Comparison of ENCODE assay signal across 8 mouse cellular contexts in genomic region chr2:134029631-134030414, GRCm38 (mm10).
DNase-seq lines count a peak whose midpoint lies in the region; ATAC-seq and TF ChIP-seq lines count a peak whose summit lies in the region.

No protein-coding gene starts in this region.

- H3K4me3 ChIP-seq in embryonic facial prominence, embryonic 11.5 days (ENCODE audit: low read depth, low read length) = no peak overlapping the region
- H3K4me3 ChIP-seq in kidney, embryonic 14.5 days (ENCODE audit: low read length) = no peak overlapping the region
- H3K4me3 ChIP-seq in liver, embryonic 14.5 days (ENCODE audit: insufficient read depth in 1 of 2, low read depth in 2 of 2, low read length in 2 of 2) = no peak overlapping the region
- no peak overlapping the region for H3K4me3 ChIP-seq in small intestine, adult 2 months (ENCODE audit: low read depth, low read length)

- ATAC-seq in embryonic facial prominence, embryonic 11.5 days (replicated peaks; ENCODE audit: insufficient number of reproducible peaks, low FRiP score, low TSS enrichment, low read depth) = no peak
- ATAC-seq in kidney, embryonic 14.5 days (ENCODE audit: low FRiP score, low TSS enrichment) = peak; percentile 75; the same call in 1 of the 2 replicates
- no peak for ATAC-seq in liver, embryonic 14.5 days (ENCODE audit: insufficient read depth)
- ATAC-seq in activated CD4-positive, CD25-positive, alpha-beta regulatory T cell, adult 4 months = no peak

- no peaks in the 10 kb centered on the region for H3K4me1 ChIP-seq in embryonic facial prominence, embryonic 11.5 days (ENCODE audit: control insufficient read depth, insufficient read depth, low read length)
- H3K4me1 ChIP-seq in kidney, embryonic 14.5 days (ENCODE audit: control insufficient read depth, insufficient read depth, low read length) = no peaks in the 10 kb centered on the region
- H3K4me1 ChIP-seq in liver, embryonic 14.5 days (replicated peaks; ENCODE audit: control insufficient read depth in 2 of 2, insufficient read depth in 2 of 2, low read length in 1 of 2) = no peaks in the 10 kb centered on the region
- H3K4me1 ChIP-seq in small intestine, adult 2 months (ENCODE audit: control insufficient read depth, insufficient read depth, insufficient read length, low read length) = no peaks in the 10 kb centered on the region

- H3K27ac ChIP-seq in embryonic facial prominence, embryonic 11.5 days (replicated peaks; ENCODE audit: low read depth, low read length) = no peak overlapping the region
- H3K27ac ChIP-seq in kidney, embryonic 14.5 days (ENCODE audit: low read depth, low read length) = no peak overlapping the region
- H3K27ac ChIP-seq in liver, embryonic 14.5 days = no peak overlapping the region
- H3K27ac ChIP-seq in small intestine, adult 2 months (ENCODE audit: insufficient read depth, low read depth, low read length) = no peak overlapping the region

- no peak overlapping the region for H3K9ac ChIP-seq in embryonic facial prominence, embryonic 11.5 days (replicated peaks; ENCODE audit: low read length)
- no peak overlapping the region for H3K9ac ChIP-seq in kidney, embryonic 14.5 days (ENCODE audit: low read depth, low read length)
- H3K9ac ChIP-seq in liver, embryonic 14.5 days (replicated peaks) = no peak overlapping the region

- H3K4me2 ChIP-seq in embryonic facial prominence, embryonic 11.5 days (ENCODE audit: low read depth, low read length) = no peak overlapping the region
- H3K4me2 ChIP-seq in kidney, embryonic 14.5 days (replicated peaks; ENCODE audit: low read depth, low read length) = no peak overlapping the region
- no peak overlapping the region for H3K4me2 ChIP-seq in liver, embryonic 14.5 days (ENCODE audit: low read depth)

- WGBS in embryonic facial prominence, embryonic 11.5 days = 68% methylated on average over 4 of the region's 4 CpGs
- 63% methylated on average over 4 of the region's 4 CpGs for WGBS in kidney, embryonic 14.5 days
- whole genome bisulfite sequencing in liver, embryonic 14.5 days (ENCODE audit: insufficient replicate concordance) = 41% methylated on average over 4 of the region's 4 CpGs
- 61% methylated on average over 4 of the region's 4 CpGs for whole genome bisulfite sequencing in small intestine, adult 2 months

- no peak for TF ChIP-seq POLR2A in small intestine, adult 2 months (IDR thresholded peaks at IDR 0.05; ENCODE audit: low read depth, low read length)

- no peaks in the 10 kb centered on the region for H3K27me3 ChIP-seq in embryonic facial prominence, embryonic 11.5 days (ENCODE audit: control insufficient read depth, insufficient read depth, low read length)
- no peaks in the 10 kb centered on the region for H3K27me3 ChIP-seq in kidney, embryonic 14.5 days (ENCODE audit: control insufficient read depth, insufficient read depth, low read length)
- H3K27me3 ChIP-seq in liver, embryonic 14.5 days (ENCODE audit: control insufficient read depth, insufficient read depth, low read length) = no peaks in the 10 kb centered on the region
- no peaks in the 10 kb centered on the region for H3K27me3 ChIP-seq in small intestine, adult 2 months (ENCODE audit: control insufficient read depth, insufficient read depth, low read length)

- no peaks in the 10 kb centered on the region for H3K36me3 ChIP-seq in embryonic facial prominence, embryonic 11.5 days (replicated peaks; ENCODE audit: control insufficient read depth, insufficient read depth, low read depth, low read length)
- no peaks in the 10 kb centered on the region for H3K36me3 ChIP-seq in kidney, embryonic 14.5 days (ENCODE audit: control insufficient read depth, insufficient read depth, low read length)
- no peaks in the 10 kb centered on the region for H3K36me3 ChIP-seq in liver, embryonic 14.5 days (replicated peaks; ENCODE audit: control insufficient read depth, insufficient read depth, low read depth)
- no peaks in the 10 kb centered on the region for H3K36me3 ChIP-seq in small intestine, adult 2 months (ENCODE audit: control insufficient read depth, insufficient read depth, low read length)

- no peak for TF ChIP-seq EP300 in liver, embryonic 14.5 days (IDR thresholded peaks at IDR 0.05; ENCODE audit: low read depth)

- TF ChIP-seq CTCF in liver, embryonic 14.5 days (IDR thresholded peaks at IDR 0.05; ENCODE audit: low read depth) = peak; percentile 47
- TF ChIP-seq CTCF in small intestine, adult 2 months (IDR thresholded peaks at IDR 0.05; ENCODE audit: extremely low read depth, insufficient read length, insufficient replicate concordance, low read depth, low read length) = peak; percentile 29; the same call in 1 of the 2 replicates

- H3K9me3 ChIP-seq in embryonic facial prominence, embryonic 11.5 days (replicated peaks; ENCODE audit: control insufficient read depth, low read length) = no peaks in the 10 kb centered on the region
- H3K9me3 ChIP-seq in kidney, embryonic 14.5 days (ENCODE audit: control insufficient read depth, low read length) = no peaks in the 10 kb centered on the region
- H3K9me3 ChIP-seq in liver, embryonic 14.5 days (ENCODE audit: control insufficient read depth, low read length) = no peaks in the 10 kb centered on the region

- DNase-seq in layer of hippocampus, adult 11-12 months (ENCODE audit: low spot score) = peak; percentile 32
- no peak for DNase-seq in layer of hippocampus, adult 9-10 months (ENCODE audit: low spot score)
- DNase-seq in adrenal gland, adult 2 months = peak; percentile 46
- peak; percentile 59 for DNase-seq in embryonic facial prominence, embryonic 11.5 days (ENCODE audit: low spot score)
- no peak for DNase-seq in liver, embryonic 14.5 days (ENCODE audit: low read depth in 3 of 3, low spot score in 3 of 3)

Comparison
In these comparisons a context has a peak if more than half of its experiments do, and no peak if none do; other contexts are left out.
1. DNase-seq: peak in layer of hippocampus, adult 11-12 months (single experiment), adrenal gland, adult 2 months (single experiment) and embryonic facial prominence, embryonic 11.5 days (single experiment); none in layer of hippocampus, adult 9-10 months (single experiment) and liver, embryonic 14.5 days (0 of 3).